Mouse (Mus musculus) hindbrain, embryonic 16.5 days (tissue): ENCODE results near the gene Dpp9. TPM values are rescaled to one million over a fixed set of nuclear protein-coding genes. Genes with fewer than 3 reads are reported as not detected.

Source experiments
- ATAC-seq: fragments of 200-750 bp; cut with Nextera tagmentation; 2 replicates; pipeline ENCODE4 v1.8.0; 2017; ENCODE audit warnings: moderate TSS enrichment, moderate library complexity
- H3K27ac ChIP-seq: fragments of 300-500 bp; sonication (generic); 2 replicates; pipeline ENCODE4 v1.5.1; 2014; ENCODE audit warnings: low read depth, mild to moderate bottlenecking, control low read depth, low read length, moderate library complexity
- H3K27me3 ChIP-seq: fragments of 300-500 bp; sonication (generic); replicated peaks from 2 replicates; pipeline ENCODE4 v1.6.1; 2014; ENCODE audit warnings: low read length; ENCODE audit not compliant: control insufficient read depth, insufficient read depth
- H3K36me3 ChIP-seq: fragments of 300-500 bp; sonication (generic); 2 replicates; pipeline ENCODE4 v1.6.1; 2014; ENCODE audit warnings: mild to moderate bottlenecking, low read length, moderate library complexity, mixed read lengths; ENCODE audit not compliant: control insufficient read depth, insufficient read depth
- H3K4me1 ChIP-seq: fragments of 300-500 bp; sonication (generic); 2 replicates; pipeline ENCODE4 v1.6.1; 2014; ENCODE audit warnings: low read depth, low read length; ENCODE audit not compliant: control insufficient read depth, insufficient read depth
- H3K4me2 ChIP-seq: fragments of 300-500 bp; sonication (generic); 2 replicates; pipeline ENCODE4 v1.6.1; 2014; ENCODE audit warnings: mild to moderate bottlenecking, low read length, control low read depth, moderate library complexity
- H3K4me3 ChIP-seq: fragments of 300-500 bp; sonication (generic); 2 replicates; pipeline ENCODE4 v1.5.1; 2014; ENCODE audit warnings: mild to moderate bottlenecking, low read length, control low read depth, moderate library complexity
- H3K9ac ChIP-seq: fragments of 300-500 bp; sonication (generic); 2 replicates; pipeline ENCODE4 v1.6.1; 2014; ENCODE audit warnings: low read depth, mild to moderate bottlenecking, control low read depth, low read length, moderate library complexity
- H3K9me3 ChIP-seq: fragments of 300-500 bp; sonication (generic); 2 replicates; pipeline ENCODE4 v1.6.1; 2014; ENCODE audit warnings: mild to moderate bottlenecking, low read length, moderate library complexity; ENCODE audit not compliant: control insufficient read depth
- WGBS: fragments of 180-500 bp; shearing (Covaris S2); extraction: QIAGEN DNeasy Blood & Tissue Kit; methylation state at CpG from one replicate; pipeline ENCODE4 v1.1.7; 2014; 5-methylcytosine and 5-hydroxymethylcytosine counted together
- polyA plus RNA-seq: library from polyadenylated mRNA; unstranded; fragments of >200 nt; fragmentation: Nextera tagmentation; extraction: Ambion mirVana; gene quantifications from 2 replicates; pipeline ENCODE4 v1.2.1, GENCODE M21; 2015

Gene Dpp9
- polyA plus RNA-seq, 1 experiment from 2014 or later, result 21.0 TPM

GRCm38 (mm10) chr17:56214229-56214628 lies 4.5 kb downstream of the Dpp9 start:
- Histone ChIP-seq H3K27ac (no peak overlapping the region), H3K4me1 (peaks cover 25% of the 10 kb centered on the region), H3K9ac (no peak overlapping the region), H3K4me2 (no peak overlapping the region), H3K36me3 (peaks cover 20% of the 10 kb centered on the region), H3K27me3 (no peaks in the 10 kb centered on the region), H3K9me3 (no peaks in the 10 kb centered on the region), H3K4me3 (no peak overlapping the region)
- 82% methylated on average over 1 of the region's 1 CpGs for WGBS
- ATAC-seq, result no peak

- Histone ChIP-seq H3K9me3 (no peaks in the 10 kb centered on the region), H3K27me3 (no peaks in the 10 kb centered on the region), H3K4me1 (peaks cover 20% of the 10 kb centered on the region), H3K36me3 (peaks cover 32% of the 10 kb centered on the region), H3K4me3 (no peak overlapping the region), H3K4me2 (no peak overlapping the region), H3K27ac (no peak overlapping the region), H3K9ac (no peak overlapping the region)
- ATAC-seq, result no peak
- 75% methylated on average over 6 of the region's 6 CpGs for WGBS
These were observed 6.0 kb downstream of the Dpp9 start for GRCm38 (mm10) chr17:56212676-56213075.

- Histone ChIP-seq H3K9me3 (no peaks in the 10 kb centered on the region), H3K36me3 (peaks cover 36% of the 10 kb centered on the region), H3K4me2 (no peak overlapping the region), H3K9ac (no peak overlapping the region), H3K4me3 (no peak overlapping the region), H3K27ac (no peak overlapping the region), H3K27me3 (no peaks in the 10 kb centered on the region), H3K4me1 (peaks cover 5% of the 10 kb centered on the region)
- peak; percentile 35; the same call in 1 of the 2 replicates for ATAC-seq
- WGBS, result 87% methylated on average over 2 of the region's 2 CpGs
These were observed 7.6 kb downstream of the Dpp9 start for GRCm38 (mm10) chr17:56211090-56211489.

GRCm38 (mm10) chr17:56208821-56209220 lies 9.9 kb downstream of the Dpp9 start:
- H3K27ac ChIP-seq, result no peak overlapping the region
- 95% methylated on average over 3 of the region's 3 CpGs for WGBS
- no peak overlapping the region for H3K4me2 ChIP-seq
- peaks cover 57% of the 10 kb centered on the region for H3K36me3 ChIP-seq
- H3K4me3 ChIP-seq, result no peak overlapping the region
- H3K9me3 ChIP-seq, result no peaks in the 10 kb centered on the region
- ATAC-seq, result no peak
- no peaks in the 10 kb centered on the region for H3K27me3 ChIP-seq
- H3K9ac ChIP-seq, result no peak overlapping the region; the same call in 1 of the 2 replicates
- H3K4me1 ChIP-seq, result no peaks in the 10 kb centered on the region

- no peak for ATAC-seq
- no peaks in the 10 kb centered on the region for H3K4me1 ChIP-seq
- H3K9ac ChIP-seq, result no peak overlapping the region
- H3K27me3 ChIP-seq, result no peaks in the 10 kb centered on the region
- peaks cover 64% of the 10 kb centered on the region for H3K36me3 ChIP-seq
- no peaks in the 10 kb centered on the region for H3K9me3 ChIP-seq
- H3K4me3 ChIP-seq, result no peak overlapping the region
- no peak overlapping the region for H3K4me2 ChIP-seq
- H3K27ac ChIP-seq, result no peak overlapping the region
- WGBS, result 92% methylated on average over 9 of the region's 9 CpGs
These were observed 10.7 kb downstream of the Dpp9 start for GRCm38 (mm10) chr17:56207963-56208530.

- Histone ChIP-seq H3K36me3 (peaks cover 73% of the 10 kb centered on the region), H3K9me3 (no peaks in the 10 kb centered on the region), H3K27me3 (no peaks in the 10 kb centered on the region), H3K4me1 (no peaks in the 10 kb centered on the region), H3K9ac (no peak overlapping the region), H3K27ac (no peak overlapping the region), H3K4me3 (no peak overlapping the region), H3K4me2 (no peak overlapping the region)
- WGBS, result 89% methylated on average over 6 of the region's 6 CpGs
- ATAC-seq, result no peak
These were observed 11.6 kb downstream of the Dpp9 start for GRCm38 (mm10) chr17:56206986-56207674.

GRCm38 (mm10) chr17:56206276-56206884 lies 12.3 kb downstream of the Dpp9 start:
- Histone ChIP-seq H3K36me3 (peaks cover 75% of the 10 kb centered on the region), H3K4me2 (no peak overlapping the region), H3K4me3 (no peak overlapping the region), H3K9me3 (no peaks in the 10 kb centered on the region), H3K9ac (no peak overlapping the region), H3K27me3 (no peaks in the 10 kb centered on the region), H3K4me1 (no peaks in the 10 kb centered on the region), H3K27ac (no peak overlapping the region)
- 91% methylated on average over 10 of the region's 10 CpGs for WGBS
- no peak for ATAC-seq

- 66% methylated on average over 3 of the region's 3 CpGs for WGBS
- ATAC-seq, result no peak
- H3K4me2 ChIP-seq, result no peak overlapping the region
- H3K4me1 ChIP-seq, result no peaks in the 10 kb centered on the region
- H3K9ac ChIP-seq, result no peak overlapping the region
- H3K27ac ChIP-seq, result no peak overlapping the region
- no peak overlapping the region for H3K4me3 ChIP-seq
- peaks cover 65% of the 10 kb centered on the region for H3K36me3 ChIP-seq
- no peaks in the 10 kb centered on the region for H3K9me3 ChIP-seq
- no peaks in the 10 kb centered on the region for H3K27me3 ChIP-seq
These were observed 15.0 kb downstream of the Dpp9 start for GRCm38 (mm10) chr17:56203729-56204128.

- peaks cover 68% of the 10 kb centered on the region for H3K36me3 ChIP-seq
- 91% methylated on average over 8 of the region's 8 CpGs for WGBS
- ATAC-seq, result no peak
- H3K27ac ChIP-seq, result no peak overlapping the region
- H3K9ac ChIP-seq, result no peak overlapping the region
- H3K4me3 ChIP-seq, result no peak overlapping the region
- H3K27me3 ChIP-seq, result no peaks in the 10 kb centered on the region
- no peak overlapping the region for H3K4me2 ChIP-seq
- no peaks in the 10 kb centered on the region for H3K4me1 ChIP-seq
- H3K9me3 ChIP-seq, result no peaks in the 10 kb centered on the region
These were observed 16.2 kb downstream of the Dpp9 start for GRCm38 (mm10) chr17:56202476-56202875.
